Mouse (Mus musculus) c-Kit-positive CD71-negative TER-119-negative erythroid progenitor cells, embryonic 14.5 days (primary cell): ENCODE results near the gene Heatr6.

ENCODE experiments used
- DNase-seq: peaks from one replicate; pipeline ENCODE4 v3.0.0-alpha.2; 2013; ENCODE audit warnings: low read depth

Heatr6 gene

DNA sequence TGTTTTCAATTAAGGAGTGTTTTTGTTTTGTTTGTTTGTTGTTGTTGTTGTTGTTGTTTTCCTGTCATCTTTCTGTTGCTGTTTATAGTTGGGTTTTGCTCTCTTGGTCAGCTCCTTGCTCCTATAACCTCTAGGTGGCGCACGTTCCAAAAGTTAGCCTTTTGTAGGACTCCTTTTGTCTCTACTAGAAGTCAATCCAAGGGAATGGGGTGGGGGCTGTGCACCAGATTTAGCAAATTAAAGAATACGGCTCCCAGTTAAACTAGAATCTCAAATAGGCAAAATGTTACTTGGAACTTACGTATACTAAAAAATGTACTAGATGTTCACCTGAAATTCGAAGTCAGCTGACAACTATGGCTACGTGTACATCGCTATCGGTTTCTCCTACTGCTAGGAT is 48.7 kb downstream of the Heatr6 start:
- DNase-seq, result peak; percentile 23

DNA sequence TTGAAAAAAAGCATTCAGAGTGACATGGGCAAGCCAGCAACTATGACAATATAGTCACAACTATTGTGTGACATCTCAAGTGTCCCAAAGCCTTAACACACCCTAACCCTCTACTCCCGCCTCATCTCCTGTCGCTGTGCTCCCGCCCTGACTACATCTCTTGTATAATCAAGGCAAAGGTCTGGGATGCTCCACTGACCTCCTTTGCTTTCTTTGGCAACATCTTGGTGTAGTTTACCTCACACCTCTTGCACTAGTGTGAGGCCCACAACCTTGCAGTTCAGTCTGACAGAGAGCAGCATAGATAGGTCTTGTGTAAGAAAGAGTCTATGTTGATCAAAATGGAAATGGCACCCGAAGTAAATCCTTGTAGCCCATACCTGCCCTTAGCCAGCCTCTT is 49.1 kb downstream of the Heatr6 start:
- DNase-seq, result no peak

DNA sequence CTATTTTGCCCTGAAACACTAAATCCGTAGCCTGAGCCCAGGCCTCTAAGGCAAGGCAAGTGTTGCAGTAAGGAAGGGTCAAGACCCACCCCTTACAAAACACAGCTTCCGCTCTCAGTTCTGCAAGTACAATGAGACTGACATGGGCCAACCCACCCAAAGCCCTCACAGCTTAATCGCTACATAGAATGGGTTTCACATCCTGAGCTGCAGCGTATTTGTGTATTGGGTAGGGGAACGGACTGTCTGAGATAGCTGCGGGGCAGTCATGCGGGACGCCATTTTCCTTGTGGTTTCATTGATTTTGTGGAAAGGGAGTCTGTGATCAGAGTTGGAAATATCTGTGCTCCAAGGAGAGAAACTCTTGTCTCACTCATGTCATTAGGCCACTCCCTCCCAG is 56.9 kb downstream of the Heatr6 start:
- DNase-seq, result no peak

DNA sequence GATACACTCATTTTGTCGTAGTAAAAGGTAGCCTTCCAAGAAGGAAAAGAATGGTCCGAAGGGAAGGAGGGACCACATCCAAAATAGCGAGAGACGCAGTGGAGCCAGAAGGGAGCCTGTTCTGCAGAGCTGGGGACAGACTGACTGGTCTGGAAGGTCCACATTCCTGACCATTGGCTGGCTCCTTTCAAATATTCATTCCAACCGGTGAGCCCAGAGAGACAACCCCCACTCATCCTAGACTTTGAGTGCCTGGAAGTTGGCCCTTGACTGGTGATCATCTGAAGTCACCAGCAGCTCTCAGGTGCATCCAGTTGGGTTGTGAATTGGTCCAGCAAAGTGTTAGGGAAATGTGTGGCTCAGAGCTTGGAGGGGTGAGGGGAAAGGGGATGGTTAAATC is 61.7 kb downstream of the Heatr6 start:
- DNase-seq, result no peak

DNA sequence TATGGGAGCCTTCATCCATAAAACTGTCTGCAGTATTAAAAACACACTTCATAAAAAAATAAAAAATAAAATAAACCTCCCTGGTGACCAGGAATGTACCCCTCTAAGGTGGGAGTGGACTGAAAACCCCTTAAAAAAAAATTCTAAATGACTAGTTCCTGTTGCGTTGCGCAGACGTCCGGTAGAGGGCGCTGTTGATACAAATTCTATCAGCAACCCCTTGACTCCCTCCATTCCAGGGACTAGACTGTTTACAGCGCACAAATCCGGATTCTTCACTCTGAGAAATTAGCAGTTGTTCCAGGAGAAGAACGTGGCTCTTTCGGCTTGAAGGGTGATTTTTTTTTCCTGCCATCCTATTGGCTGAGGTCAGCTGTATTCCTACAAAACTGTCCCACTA is 62.1 kb downstream of the Heatr6 start:
- peak; percentile 51 for DNase-seq

DNA sequence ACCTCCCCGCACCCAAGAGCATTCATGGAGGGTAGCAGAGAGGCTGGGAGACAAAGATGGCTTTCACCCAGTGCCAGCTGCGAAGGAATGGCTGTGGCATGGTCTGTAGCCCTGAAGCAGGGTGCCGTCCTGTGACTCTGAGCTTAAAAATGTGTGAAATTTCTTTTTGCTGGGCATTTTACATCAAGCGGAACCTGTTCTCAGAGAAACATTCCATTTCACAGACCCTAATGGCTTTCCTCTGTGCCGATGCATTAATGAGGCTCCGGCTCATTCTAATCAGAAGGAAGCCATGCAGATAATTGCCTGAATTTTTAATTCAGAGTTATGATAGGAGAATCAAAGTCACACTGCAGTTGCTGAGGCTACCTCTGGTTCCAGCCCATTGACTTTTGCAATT is 63.6 kb downstream of the Heatr6 start:
- no peak for DNase-seq

DNA sequence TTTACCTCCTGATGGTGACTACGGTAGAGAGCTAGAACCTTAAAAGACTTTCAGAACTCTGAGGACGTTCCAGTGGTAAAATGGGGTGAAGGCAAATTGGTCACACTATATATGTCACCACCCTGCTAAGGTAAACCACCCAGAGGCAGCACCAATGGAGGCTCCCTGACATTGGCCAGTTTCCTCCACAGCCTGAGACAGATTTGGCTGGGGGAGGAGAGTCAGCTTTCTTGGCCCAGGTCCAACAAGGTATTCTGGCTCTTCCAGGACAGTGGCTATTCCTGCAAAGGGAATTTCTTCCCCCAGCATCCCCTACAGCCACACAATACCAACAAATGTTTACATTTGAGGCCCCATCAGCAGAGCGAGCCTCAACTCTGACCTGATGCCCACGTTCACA is 64.5 kb downstream of the Heatr6 start:
- DNase-seq, result no peak

DNA sequence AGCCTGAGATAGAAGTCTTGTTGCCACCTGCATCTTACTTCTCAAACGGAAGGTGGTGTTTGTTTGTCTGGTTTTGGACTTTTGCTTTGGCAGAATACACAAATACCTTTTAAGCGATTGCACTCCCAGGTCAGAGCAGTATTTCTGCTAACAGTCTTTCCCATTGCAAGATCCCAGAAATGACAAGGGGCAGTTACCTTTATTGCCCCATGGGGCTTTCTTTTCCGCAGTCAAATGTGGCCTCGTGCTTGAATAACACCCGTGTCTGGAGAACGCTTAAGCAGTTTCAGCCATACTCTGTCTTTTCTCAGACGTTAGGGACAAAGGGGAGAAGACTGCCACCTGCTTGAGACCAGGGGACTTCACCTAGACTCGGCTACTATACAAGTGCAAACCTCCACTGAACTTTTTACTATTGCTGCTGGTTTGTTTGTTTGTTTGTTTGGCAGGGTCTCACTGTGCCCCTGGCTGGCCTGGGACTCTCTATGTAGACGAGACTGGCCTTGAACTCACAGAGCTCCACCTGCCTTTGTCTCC is 65.2 kb downstream of the Heatr6 start:
- no peak for DNase-seq

DNA sequence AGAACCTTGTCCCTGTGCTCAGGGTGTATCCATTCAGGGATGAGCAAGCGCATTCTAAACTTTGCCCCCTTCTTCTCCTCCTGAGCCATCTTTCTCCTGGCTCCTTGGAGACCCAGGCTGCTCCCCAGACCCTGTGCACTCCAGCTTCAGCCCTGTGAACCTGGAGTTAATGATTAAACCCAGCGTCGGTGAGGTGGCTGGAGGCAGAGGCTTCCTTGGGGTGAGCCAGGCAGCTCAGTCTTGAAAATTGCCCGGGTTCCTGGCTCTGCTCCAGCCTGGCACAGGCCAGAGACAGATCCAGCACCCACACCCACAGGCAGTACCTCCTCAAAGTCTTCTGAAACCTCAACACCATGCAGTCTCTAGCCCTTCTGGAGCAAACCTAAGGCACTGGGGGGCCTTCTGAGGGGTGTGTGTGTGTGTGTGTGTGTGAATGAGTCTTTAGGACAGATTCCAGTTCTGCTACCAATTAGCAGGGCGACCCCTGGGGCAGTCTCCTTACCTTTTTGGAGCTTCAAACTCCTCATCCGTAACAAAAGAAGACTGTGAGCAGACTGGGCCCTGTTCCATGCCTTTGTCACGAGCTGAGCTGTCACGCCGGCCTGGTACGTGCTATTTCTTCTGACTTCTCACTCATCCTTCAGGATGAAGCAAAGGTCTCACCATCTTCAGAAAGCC is 66.4 kb downstream of the Heatr6 start:
- DNase-seq, result no peak

DNA sequence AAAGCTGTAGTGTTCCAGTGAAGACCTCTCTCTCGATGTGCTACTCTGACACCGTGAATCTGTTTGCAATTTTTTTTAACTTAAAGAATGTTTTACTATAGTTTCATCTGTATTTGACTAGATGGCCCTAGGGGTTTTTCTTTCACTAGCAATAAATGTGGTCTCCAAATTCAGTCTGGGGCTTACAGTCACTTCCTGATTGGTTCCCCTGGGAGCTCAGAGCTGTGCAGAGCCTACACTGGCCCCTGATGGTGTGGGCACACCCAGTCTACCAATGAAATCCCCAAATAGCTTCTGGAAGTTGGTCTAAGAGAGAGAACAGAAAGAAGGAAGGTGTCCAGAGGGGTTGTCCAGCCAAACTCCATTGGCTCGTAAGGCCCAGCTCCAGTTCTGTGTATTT is 72.6 kb downstream of the Heatr6 start:
- DNase-seq, result no peak

DNA sequence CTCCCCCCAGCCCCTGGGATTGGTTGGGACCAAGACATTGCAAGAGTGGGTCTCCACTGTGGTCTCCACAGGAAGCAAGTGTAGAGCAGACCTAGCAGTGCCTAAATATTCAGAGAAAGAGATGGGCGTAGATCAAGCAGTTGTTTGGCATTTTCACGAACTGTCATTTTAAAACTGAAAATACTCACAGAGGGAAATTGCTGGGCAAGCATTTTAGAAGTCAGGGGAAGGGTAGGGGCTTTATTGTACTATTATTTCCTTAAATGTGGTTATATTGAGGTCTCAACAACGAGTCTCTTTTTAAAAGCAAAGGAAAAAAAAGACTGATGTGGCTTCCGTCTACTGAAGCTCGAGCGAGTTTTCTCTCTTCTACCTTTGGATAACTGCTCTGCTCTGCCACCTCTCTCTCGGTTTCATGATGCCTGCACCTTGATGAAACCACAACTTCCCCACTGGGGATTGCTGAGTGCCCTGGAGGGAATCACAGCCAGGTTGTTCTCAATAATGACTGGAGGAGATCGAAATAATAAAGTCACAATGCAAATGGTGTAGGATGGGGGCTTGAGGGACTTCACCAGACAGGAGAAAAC is 75.2 kb downstream of the Heatr6 start:
- no peak for DNase-seq

DNA sequence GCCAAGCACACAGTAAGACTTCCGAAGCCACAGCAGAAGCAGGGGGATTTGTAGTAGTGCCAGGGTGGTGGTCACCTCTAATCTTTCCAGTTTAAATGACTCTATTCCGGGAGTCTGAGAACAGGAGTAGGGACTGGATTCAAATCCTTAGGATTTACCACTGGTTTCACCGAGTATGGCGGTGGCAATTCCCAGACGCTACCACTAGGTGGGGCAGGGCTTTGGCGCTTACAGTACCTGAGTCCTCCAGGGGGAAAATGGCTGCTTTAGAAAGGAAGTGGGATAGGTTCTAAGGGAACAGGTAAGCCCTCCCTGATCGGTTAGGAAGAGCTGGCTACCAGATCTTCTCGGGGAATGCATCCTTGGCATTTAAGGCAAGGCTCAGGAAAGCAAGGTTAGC is 78.9 kb downstream of the Heatr6 start:
- no peak for DNase-seq
